Mouse (Mus musculus) C2C12 (cell line): Measurements from ENCODE around the gene Zfp663. TPM values are rescaled to one million over a fixed set of nuclear protein-coding genes. Genes with fewer than 3 reads are reported as not detected.

ENCODE experiments used
- H3K27me3 ChIP-seq: one replicate; pipeline ENCODE4 v1.6.1; 2011; ENCODE audit not compliant: control insufficient read depth, insufficient read depth, insufficient read length
- H3K36me3 ChIP-seq: one replicate; pipeline ENCODE4 v1.6.1; 2011; ENCODE audit not compliant: control insufficient read depth, insufficient read depth
- H3K4me3 ChIP-seq: one replicate; pipeline ENCODE4 v1.5.1; 2011; ENCODE audit warnings: mild to moderate bottlenecking, control low read depth; ENCODE audit not compliant: poor library complexity, insufficient read depth, severe bottlenecking
- H3K79me2 ChIP-seq: one replicate; pipeline ENCODE4 v1.6.1; 2011; ENCODE audit not compliant: control insufficient read depth, insufficient read depth
- H3K79me3 ChIP-seq: one replicate; pipeline ENCODE4 v1.6.1; 2011; ENCODE audit warnings: low read depth, control low read depth
- H3ac ChIP-seq: one replicate; pipeline ENCODE3; 2011; ENCODE audit warnings: low read depth; ENCODE audit not compliant: control insufficient read depth, insufficient read length
- CEBPB ChIP-seq: IDR thresholded peaks from one replicate; pipeline ENCODE4 v1.6.1; 2011; ENCODE audit warnings: low read depth, mild to moderate bottlenecking, control low read depth, moderate library complexity
- CTCF ChIP-seq: IDR thresholded peaks from one replicate; pipeline ENCODE4 v1.5.1; 2011; ENCODE audit not compliant: control insufficient read depth, insufficient read depth, insufficient read length
- FOSL1 ChIP-seq: IDR thresholded peaks from one replicate; pipeline ENCODE4 v1.8.0; 2011; ENCODE audit warnings: mild to moderate bottlenecking, low read length; ENCODE audit not compliant: poor library complexity, insufficient read depth, severe bottlenecking
- MAX ChIP-seq: IDR thresholded peaks from one replicate; pipeline ENCODE4 v1.6.1; 2011; ENCODE audit warnings: mild to moderate bottlenecking, control low read depth
- MYOD1 ChIP-seq: IDR thresholded peaks from one replicate; pipeline ENCODE4 v1.6.1; 2011; ENCODE audit warnings: low read depth; ENCODE audit not compliant: control insufficient read depth, insufficient read length
- MYOG ChIP-seq: IDR thresholded peaks from one replicate; pipeline ENCODE4 v1.6.1; 2011; ENCODE audit not compliant: control insufficient read depth, insufficient read length; ENCODE audit errors: extremely low read depth
- USF1 ChIP-seq: IDR thresholded peaks from one replicate; pipeline ENCODE4 v1.6.1; 2011; ENCODE audit warnings: low read depth, mild to moderate bottlenecking, control low read depth, moderate library complexity
- polyA plus RNA-seq: library from polyadenylated mRNA; unstranded; fragments of >200 nt; fragmentation: generic; extraction: Trizol; gene quantifications from one replicate; pipeline ENCODE4 v1.2.1, GENCODE M21; 2012; ENCODE audit warnings: missing spikeins

Zfp663 gene
- polyA plus RNA-seq, 1 experiment = not detected

- Histone ChIP-seq H3K79me3 (no peaks in the 10 kb centered on the region), H3K27me3 (no peaks in the 10 kb centered on the region), H3ac (no peak overlapping the region), H3K36me3 (peaks cover 26% of the 10 kb centered on the region), H3K79me2 (no peaks in the 10 kb centered on the region), H3K4me3 (no peak overlapping the region)
- TF ChIP-seq FOSL1 (no peak), MYOD1 (no peak), CTCF (no peak), USF1 (no peak), CEBPB (no peak), MAX (no peak)
Measured at GRCm38 (mm10) chr2:165303354-165304012, 65.0 kb downstream of the Zfp663 start.

DNA sequence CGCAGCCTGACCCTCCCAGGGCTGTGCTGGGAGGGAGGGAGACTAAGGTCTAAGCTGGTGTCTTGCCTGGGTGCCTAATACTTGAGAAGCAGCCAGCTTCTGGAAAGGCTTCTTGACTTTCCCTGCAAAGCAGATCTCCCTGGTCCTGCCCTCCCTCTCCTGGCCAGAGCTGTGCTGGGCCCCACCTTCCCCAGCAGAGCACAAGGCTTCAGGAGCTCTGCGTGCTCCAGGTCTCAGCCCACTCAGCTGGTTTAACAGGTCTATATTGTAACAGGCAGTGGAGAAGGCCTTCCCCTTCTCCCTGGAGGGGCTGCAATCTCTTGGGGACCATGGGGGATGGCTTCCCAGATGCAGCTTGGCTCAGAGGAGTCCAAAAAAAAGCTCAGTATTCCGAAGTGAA lies 67.1 kb downstream of the Zfp663 start:
- no peaks in the 10 kb centered on the region for H3K79me2 ChIP-seq
- no peak for TF ChIP-seq MYOG
- no peak for TF ChIP-seq USF1
- no peak for TF ChIP-seq MYOD1
- TF ChIP-seq FOSL1 = no peak
- no peak for TF ChIP-seq CEBPB
- TF ChIP-seq CTCF = no peak

More for the DNA sequence above, 67.1 kb downstream of the Zfp663 start:
- Histone ChIP-seq H3ac (no peak overlapping the region), H3K36me3 (peaks cover 23% of the 10 kb centered on the region), H3K79me3 (no peaks in the 10 kb centered on the region), H3K4me3 (no peak overlapping the region), H3K27me3 (no peaks in the 10 kb centered on the region)

Other genes with a start within 250 kb of the Zfp663 start
- gene Cdh22, start 133.9 kb downstream of the Zfp663 start, polyA plus RNA-seq = 0.02 TPM
- gene Slc35c2, start 80.9 kb downstream of the Zfp663 start, polyA plus RNA-seq = 46.5 TPM
- 26.4 TPM for gene Elmo2, start 42.2 kb downstream of the Zfp663 start, polyA plus RNA-seq
- 2.5 TPM for gene Zfp334, start 19.5 kb upstream of the Zfp663 start, polyA plus RNA-seq
- not detected for gene Ocstamp, start 31.7 kb upstream of the Zfp663 start, polyA plus RNA-seq
- gene Slc13a3, start 104.5 kb upstream of the Zfp663 start, polyA plus RNA-seq = not detected
- gene Trp53rka, start 124.6 kb upstream of the Zfp663 start, polyA plus RNA-seq = 21.8 TPM
- 0.06 TPM for gene Slc2a10, start 135.1 kb upstream of the Zfp663 start, polyA plus RNA-seq
- 0.19 TPM for gene Eya2, start 226.3 kb upstream of the Zfp663 start, polyA plus RNA-seq